In the genomic region with DNA sequence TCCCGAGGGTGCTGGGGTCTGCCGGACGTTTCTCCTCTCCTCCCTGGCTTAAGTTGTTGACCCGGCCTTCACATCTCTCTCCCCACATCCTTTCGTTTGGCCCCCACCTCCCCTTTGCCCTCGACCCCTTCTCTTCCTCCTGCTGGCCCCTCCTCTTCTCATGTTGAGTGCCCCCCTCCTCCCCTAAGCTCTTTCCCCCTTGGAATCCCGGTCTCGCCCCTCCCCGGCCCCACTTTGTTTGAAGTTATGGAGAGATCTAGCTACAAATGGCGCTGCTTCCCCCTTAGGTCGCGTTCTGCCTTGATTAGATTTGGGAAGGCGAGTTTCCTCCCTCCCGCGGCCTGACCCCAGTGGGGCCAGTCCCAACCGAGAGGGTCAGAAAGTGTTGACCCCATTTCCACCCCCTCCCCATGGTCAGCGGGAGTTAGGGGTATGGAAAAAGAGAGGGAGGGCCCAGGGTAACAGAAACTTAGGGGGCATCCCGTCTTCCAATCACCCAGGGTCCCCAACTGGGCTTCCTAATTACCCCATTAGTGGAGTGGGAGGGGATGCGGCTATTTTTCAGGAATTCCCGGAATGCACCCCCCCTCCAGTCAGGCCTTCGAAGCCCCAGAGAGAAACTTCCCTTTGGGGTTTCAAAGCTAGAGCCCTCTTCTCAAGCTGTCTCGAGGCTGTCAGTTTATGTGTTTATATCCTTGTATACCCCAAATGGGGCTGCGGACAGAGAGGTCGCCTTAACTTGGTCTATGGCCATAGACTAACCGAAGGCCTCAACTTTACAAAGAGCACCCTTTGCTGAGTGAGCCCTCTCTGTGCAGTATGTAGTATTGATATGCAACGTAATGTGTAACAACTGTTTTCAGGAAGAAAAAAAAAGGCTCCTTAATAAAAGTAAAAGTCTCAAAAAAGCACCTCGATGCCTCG, we compare ENCODE assay signal across 15 mouse cellular contexts. TPM values are rescaled to one million over a fixed set of nuclear protein-coding genes. Genes with fewer than 3 reads are reported as not detected.
DNase-seq lines count a peak whose midpoint lies in the region; ATAC-seq and TF ChIP-seq lines count a peak whose summit lies in the region.
"Had no signal": no experiment of that assay in that cellular context is flagged by ENCODE, and none has a peak within 500 bp of the region (broad histone marks: within the 10 kb centered on the region; RNA-seq: fewer than 3 reads in every experiment).

No protein-coding gene starts in this region.

- no peak overlapping the region for H3K27ac ChIP-seq in forebrain, embryonic 11.5 days (ENCODE audit: low read depth, low read length)
- H3K27ac ChIP-seq in forebrain, embryonic 16.5 days (ENCODE audit: low read length): no peak overlapping the region
- peak overlapping the region; percentile 85 for H3K27ac ChIP-seq in embryonic facial prominence, embryonic 10.5 days (replicated peaks)
- H3K27ac ChIP-seq in limb, embryonic 10.5 days: peak overlapping the region; percentile 71; the same call in 1 of the 2 replicates
- peak overlapping the region; percentile 76 for H3K27ac ChIP-seq in midbrain, embryonic 16.5 days (ENCODE audit: low read length)
- no peak overlapping the region for H3K27ac ChIP-seq in left cerebral cortex, adult 2 months
- H3K27ac ChIP-seq: liver, embryonic 12.5 days had no signal

- intact Hi-C loops in left cerebral cortex, adult 2 months (cut with DNase I): no loop called here
- intact Hi-C loops in heart, postnatal 14 days (cut with DNase I): no loop called here

- peak overlapping the region; percentile 46 for H3K4me2 ChIP-seq in forebrain, embryonic 11.5 days (ENCODE audit: low read depth, low read length, severe bottlenecking)
- H3K4me2 ChIP-seq in forebrain, embryonic 16.5 days (ENCODE audit: low read length): no peak overlapping the region
- H3K4me2 ChIP-seq in midbrain, embryonic 16.5 days (ENCODE audit: low read length): peak overlapping the region; percentile 54

- DNase-seq in forebrain, embryonic 11.5 days (ENCODE audit: low spot score): no peak
- peak; percentile 69 for DNase-seq in embryonic facial prominence, embryonic 10.5 days (ENCODE audit: low spot score)
- peak; percentile 55 for DNase-seq in limb, embryonic 10.5 days (ENCODE audit: low spot score)
- no peak for DNase-seq in left cerebral cortex, adult 2 months (ENCODE audit: extremely low spot score in 1 of 2, low spot score in 2 of 2)
- DNase-seq in heart, postnatal 14 days: no peak
- no peak for DNase-seq in right cerebral cortex, postnatal 14 days
- DNase-seq: heart, postnatal 10 days; kidney, adult 2 months; lung, postnatal 14 days had no signal

- no peaks in the 10 kb centered on the region for H3K36me3 ChIP-seq in forebrain, embryonic 11.5 days (ENCODE audit: control insufficient read depth, insufficient read depth, low read length)
- H3K36me3 ChIP-seq in forebrain, embryonic 16.5 days (ENCODE audit: control insufficient read depth, insufficient read depth): no peaks in the 10 kb centered on the region
- no peaks in the 10 kb centered on the region for H3K36me3 ChIP-seq in embryonic facial prominence, embryonic 10.5 days (replicated peaks)
- no peaks in the 10 kb centered on the region for H3K36me3 ChIP-seq in limb, embryonic 10.5 days
- no peaks in the 10 kb centered on the region for H3K36me3 ChIP-seq in midbrain, embryonic 16.5 days (ENCODE audit: control insufficient read depth, insufficient read depth, low read length)
- H3K36me3 ChIP-seq: G1E; liver, embryonic 12.5 days had no signal

- H3K9ac ChIP-seq in forebrain, embryonic 11.5 days (ENCODE audit: low read length): peak overlapping the region; percentile 39
- no peak overlapping the region for H3K9ac ChIP-seq in forebrain, embryonic 16.5 days (replicated peaks; ENCODE audit: low read depth, low read length)
- peak overlapping the region; percentile 10; the same call in 1 of the 2 replicates for H3K9ac ChIP-seq in midbrain, embryonic 16.5 days (ENCODE audit: low read depth, low read length)
- H3K9ac ChIP-seq: liver, embryonic 12.5 days had no signal

- no peak for ATAC-seq in forebrain, embryonic 11.5 days (replicated peaks; ENCODE audit: low FRiP score)
- no peak for ATAC-seq in forebrain, embryonic 16.5 days
- no peak for ATAC-seq in midbrain, embryonic 16.5 days
- ATAC-seq: activated CD4-positive, CD25-positive, alpha-beta regulatory T cell, adult 4 months; liver, embryonic 12.5 days had no signal

- H3K27me3 ChIP-seq in forebrain, embryonic 11.5 days (ENCODE audit: control insufficient read depth, insufficient read depth, low read length): peaks cover 96% of the 10 kb centered on the region
- H3K27me3 ChIP-seq in forebrain, embryonic 16.5 days (replicated peaks; ENCODE audit: control insufficient read depth, insufficient read depth, low read length): peaks cover 87% of the 10 kb centered on the region
- H3K27me3 ChIP-seq in embryonic facial prominence, embryonic 10.5 days (replicated peaks; ENCODE audit: low read depth, poor library complexity, severe bottlenecking): peaks cover 100% of the 10 kb centered on the region
- peaks cover 100% of the 10 kb centered on the region for H3K27me3 ChIP-seq in limb, embryonic 10.5 days (ENCODE audit: low read depth, poor library complexity, severe bottlenecking)
- H3K27me3 ChIP-seq in midbrain, embryonic 16.5 days (ENCODE audit: control insufficient read depth, insufficient read depth, low read depth, low read length): peaks cover 34% of the 10 kb centered on the region

- H3K4me1 ChIP-seq in forebrain, embryonic 11.5 days (replicated peaks; ENCODE audit: control insufficient read depth, insufficient read depth, low read length): peaks cover 46% of the 10 kb centered on the region
- H3K4me1 ChIP-seq in forebrain, embryonic 16.5 days (replicated peaks; ENCODE audit: control insufficient read depth, insufficient read depth, low read length): peaks cover 34% of the 10 kb centered on the region
- peaks cover 78% of the 10 kb centered on the region for H3K4me1 ChIP-seq in embryonic facial prominence, embryonic 10.5 days
- peaks cover 57% of the 10 kb centered on the region for H3K4me1 ChIP-seq in limb, embryonic 10.5 days
- peaks cover 16% of the 10 kb centered on the region for H3K4me1 ChIP-seq in midbrain, embryonic 16.5 days (ENCODE audit: control insufficient read depth, insufficient read depth, low read length)
- H3K4me1 ChIP-seq: liver, embryonic 12.5 days had no signal

- no peaks in the 10 kb centered on the region for H3K9me3 ChIP-seq in forebrain, embryonic 11.5 days (ENCODE audit: control insufficient read depth, low read length)
- no peaks in the 10 kb centered on the region for H3K9me3 ChIP-seq in forebrain, embryonic 16.5 days (ENCODE audit: control insufficient read depth, low read length)
- H3K9me3 ChIP-seq in embryonic facial prominence, embryonic 10.5 days: no peaks in the 10 kb centered on the region
- H3K9me3 ChIP-seq in limb, embryonic 10.5 days (replicated peaks): no peaks in the 10 kb centered on the region
- no peaks in the 10 kb centered on the region for H3K9me3 ChIP-seq in midbrain, embryonic 16.5 days (replicated peaks; ENCODE audit: control insufficient read depth, low read length, poor library complexity, severe bottlenecking)
- H3K9me3 ChIP-seq: liver, embryonic 12.5 days had no signal

- TF ChIP-seq CTCF in left cerebral cortex, adult 2 months (IDR thresholded peaks at IDR 0.05): no peak

- 0% methylated on average over 28 of the region's 28 CpGs for WGBS in forebrain, embryonic 11.5 days
- 5% methylated on average over 28 of the region's 28 CpGs for WGBS in forebrain, embryonic 16.5 days
- WGBS in embryonic facial prominence, embryonic 10.5 days: under 1% methylated on average over 28 of the region's 28 CpGs
- WGBS in limb, embryonic 10.5 days: under 1% methylated on average over 28 of the region's 28 CpGs
- WGBS in midbrain, embryonic 16.5 days: 1% methylated on average over 28 of the region's 28 CpGs

- H3K4me3 ChIP-seq in forebrain, embryonic 11.5 days (ENCODE audit: low read depth, low read length): peak overlapping the region; percentile 23
- no peak overlapping the region for H3K4me3 ChIP-seq in forebrain, embryonic 16.5 days (replicated peaks; ENCODE audit: low read length)
- peak overlapping the region; percentile 54 for H3K4me3 ChIP-seq in embryonic facial prominence, embryonic 10.5 days
- H3K4me3 ChIP-seq in limb, embryonic 10.5 days: peak overlapping the region; percentile 40
- no peak overlapping the region for H3K4me3 ChIP-seq in midbrain, embryonic 16.5 days (ENCODE audit: low read depth, low read length)
- no peak overlapping the region for H3K4me3 ChIP-seq in left cerebral cortex, adult 2 months
- H3K4me3 ChIP-seq: liver, embryonic 12.5 days had no signal

RNA-seq across cellular contexts. Expression of gene Pax7, which starts 10.9 kb away (rescaled TPM):
- polyA plus RNA-seq in forebrain, embryonic 11.5 days (2014; fragmentation: Nextera tagmentation; extraction: Ambion mirVana): 0.57 and 0.73 TPM in 2 replicates
- 0.15 TPM in 1 of 2 replicates, not detected in the other for polyA plus RNA-seq in forebrain, embryonic 16.5 days (2015; fragmentation: Nextera tagmentation; extraction: Ambion mirVana)
- polyA plus RNA-seq in embryonic facial prominence, embryonic 10.5 days (2016; fragmentation: Nextera tagmentation; extraction: Ambion mirVana): 1.5 and 2.6 TPM in 2 replicates
- 0.11 and 0.14 TPM in 2 replicates for polyA plus RNA-seq in limb, embryonic 10.5 days (2016; fragmentation: Nextera tagmentation; extraction: Ambion mirVana)
- 2.3 and 4.4 TPM in 2 replicates for polyA plus RNA-seq in midbrain, embryonic 16.5 days (2015; fragmentation: Nextera tagmentation; extraction: Ambion mirVana)
- not detected for total RNA-seq in left cerebral cortex, adult 2 months (2021)
- not detected for total RNA-seq in heart, postnatal 14 days (2021)
- total RNA-seq: heart, postnatal 10 days had no signal
- polyA plus RNA-seq: activated CD4-positive, CD25-positive, alpha-beta regulatory T cell, adult 4 months; G1E; gonadal fat pad, adult 2 months; liver, embryonic 12.5 days had no signal

Comparison
In these comparisons a context has a peak if more than half of its experiments do, and no peak if none do; other contexts are left out.
1. H3K4me3 ChIP-seq: peak in forebrain, embryonic 11.5 days (single experiment), embryonic facial prominence, embryonic 10.5 days (single experiment) and limb, embryonic 10.5 days (single experiment); none in forebrain, embryonic 16.5 days (single experiment), midbrain, embryonic 16.5 days (single experiment) and left cerebral cortex, adult 2 months (single experiment).
2. DNase-seq: peak in embryonic facial prominence, embryonic 10.5 days (single experiment) and limb, embryonic 10.5 days (single experiment); none in forebrain, embryonic 11.5 days (single experiment), left cerebral cortex, adult 2 months (0 of 2), heart, postnatal 14 days (0 of 2) and right cerebral cortex, postnatal 14 days (single experiment).
3. H3K27ac ChIP-seq: peak in embryonic facial prominence, embryonic 10.5 days (single experiment), limb, embryonic 10.5 days (single experiment) and midbrain, embryonic 16.5 days (single experiment); none in forebrain, embryonic 11.5 days (single experiment), forebrain, embryonic 16.5 days (single experiment) and left cerebral cortex, adult 2 months (single experiment).